Mouse (Mus musculus): Measurements from ENCODE around the gene Dars. TPM values are rescaled to one million over a fixed set of nuclear protein-coding genes. Genes with fewer than 3 reads are reported as not detected.

Dars gene
- total RNA-seq, 2 experiments from 2014 or later, result 69.2 to 71.5 TPM

DNA sequence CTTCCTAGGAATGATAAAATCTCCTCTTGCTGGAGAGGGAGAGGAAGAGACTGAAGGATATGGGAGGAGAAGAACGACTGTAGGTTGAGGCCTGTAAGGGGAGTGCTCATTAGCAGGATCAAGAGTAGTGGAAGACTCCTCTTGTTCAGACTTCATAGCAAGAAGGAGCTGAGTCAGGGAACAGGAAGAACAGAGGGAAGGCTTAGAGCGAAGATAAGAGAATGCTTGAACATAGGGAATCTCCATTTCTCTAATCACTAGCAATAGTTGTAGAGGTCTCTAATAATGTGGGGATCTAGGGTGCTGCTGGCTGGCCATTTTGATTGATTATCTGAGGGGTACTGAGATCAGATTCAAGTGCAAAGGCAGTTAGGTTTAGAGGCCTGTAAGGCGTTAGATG, 7.8 kb upstream of the Dars start:
- DNase-seq, result no peak

DNA sequence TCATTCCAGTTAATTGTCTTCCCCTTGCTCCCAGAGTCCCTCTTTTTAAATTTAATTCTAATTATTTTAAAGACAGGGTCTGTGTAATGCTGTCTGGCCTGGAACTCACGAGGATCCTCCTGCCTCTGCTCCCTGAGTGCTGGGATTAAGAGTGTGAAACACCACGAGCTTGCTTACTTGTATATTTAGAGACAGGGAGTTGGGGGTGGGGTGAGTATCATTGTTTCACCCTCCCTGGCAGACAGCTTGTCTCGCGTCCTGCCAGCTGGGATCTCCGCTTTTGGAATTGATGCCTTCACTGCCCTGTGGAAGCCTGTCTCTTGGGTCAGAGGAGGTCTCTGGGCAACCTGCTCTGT, 343 bp upstream of the Dars start:
- DNase-seq, result no peak

- no peak for DNase-seq
Observed at GRCm38 (mm10) chr1:128411141-128411540, 6.0 kb downstream of the Dars start.

GRCm38 (mm10) chr1:128406846-128407245, 10.3 kb downstream of the Dars start:
- DNase-seq, result no peak

DNA sequence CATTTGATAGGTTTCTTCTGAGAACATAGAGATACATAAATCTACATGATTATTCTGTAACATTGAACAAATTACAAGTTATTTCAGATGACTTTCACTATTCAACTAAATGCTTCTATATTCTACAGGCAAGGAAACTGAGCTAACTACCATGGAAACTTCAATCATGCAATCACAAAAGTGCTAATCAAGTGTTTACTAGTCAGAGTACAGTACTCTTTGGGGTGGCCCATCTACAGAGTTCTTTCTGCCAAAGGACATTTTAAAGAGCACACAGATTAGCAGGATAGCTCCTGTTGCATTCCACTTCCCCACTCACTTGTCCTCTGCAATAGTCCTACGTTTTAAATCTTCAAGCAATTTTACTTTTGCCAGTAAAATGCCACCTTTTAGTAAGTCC, 11.5 kb downstream of the Dars start:
- DNase-seq, result no peak

DNA sequence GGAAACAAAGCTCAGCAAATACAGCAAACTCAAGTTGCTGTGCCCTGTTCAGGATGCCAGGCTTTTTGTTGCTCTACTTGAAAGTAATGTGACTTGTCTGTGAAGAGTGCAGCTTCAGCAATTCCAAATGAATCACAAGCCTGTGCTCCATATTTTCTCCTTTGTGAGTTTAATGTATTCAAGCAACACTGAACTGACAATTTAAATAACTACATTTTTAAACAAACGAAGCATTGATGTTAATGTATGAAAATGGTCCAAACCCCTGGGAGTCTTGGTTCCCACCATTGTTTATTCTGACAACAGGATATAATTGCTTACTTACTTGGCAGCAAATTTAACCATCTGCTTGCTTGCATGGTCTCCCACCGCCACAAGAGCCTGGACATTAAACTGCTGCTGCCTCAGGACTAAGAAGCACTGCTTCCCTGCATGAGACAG, 12.1 kb downstream of the Dars start:
- DNase-seq, result no peak

DNA sequence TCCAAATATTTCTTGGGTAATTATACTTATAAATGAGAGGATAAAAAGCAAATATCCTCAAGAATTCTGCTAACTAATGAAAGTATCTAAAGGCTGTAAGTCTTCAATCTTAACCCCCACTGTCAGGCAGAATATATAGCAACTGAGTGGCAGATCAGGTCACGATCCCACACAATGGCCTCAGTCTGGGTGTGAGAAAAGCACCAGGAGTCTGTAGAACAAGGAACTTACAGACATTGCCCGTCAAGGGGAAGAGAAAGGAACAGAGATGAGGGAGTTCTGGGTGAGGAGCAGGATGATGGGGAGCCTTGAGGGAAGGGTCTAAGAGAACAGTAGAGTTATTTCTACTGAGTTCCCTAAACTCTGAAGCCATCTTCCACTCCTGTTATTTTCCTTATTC, 16.2 kb downstream of the Dars start:
- DNase-seq, result no peak

DNA sequence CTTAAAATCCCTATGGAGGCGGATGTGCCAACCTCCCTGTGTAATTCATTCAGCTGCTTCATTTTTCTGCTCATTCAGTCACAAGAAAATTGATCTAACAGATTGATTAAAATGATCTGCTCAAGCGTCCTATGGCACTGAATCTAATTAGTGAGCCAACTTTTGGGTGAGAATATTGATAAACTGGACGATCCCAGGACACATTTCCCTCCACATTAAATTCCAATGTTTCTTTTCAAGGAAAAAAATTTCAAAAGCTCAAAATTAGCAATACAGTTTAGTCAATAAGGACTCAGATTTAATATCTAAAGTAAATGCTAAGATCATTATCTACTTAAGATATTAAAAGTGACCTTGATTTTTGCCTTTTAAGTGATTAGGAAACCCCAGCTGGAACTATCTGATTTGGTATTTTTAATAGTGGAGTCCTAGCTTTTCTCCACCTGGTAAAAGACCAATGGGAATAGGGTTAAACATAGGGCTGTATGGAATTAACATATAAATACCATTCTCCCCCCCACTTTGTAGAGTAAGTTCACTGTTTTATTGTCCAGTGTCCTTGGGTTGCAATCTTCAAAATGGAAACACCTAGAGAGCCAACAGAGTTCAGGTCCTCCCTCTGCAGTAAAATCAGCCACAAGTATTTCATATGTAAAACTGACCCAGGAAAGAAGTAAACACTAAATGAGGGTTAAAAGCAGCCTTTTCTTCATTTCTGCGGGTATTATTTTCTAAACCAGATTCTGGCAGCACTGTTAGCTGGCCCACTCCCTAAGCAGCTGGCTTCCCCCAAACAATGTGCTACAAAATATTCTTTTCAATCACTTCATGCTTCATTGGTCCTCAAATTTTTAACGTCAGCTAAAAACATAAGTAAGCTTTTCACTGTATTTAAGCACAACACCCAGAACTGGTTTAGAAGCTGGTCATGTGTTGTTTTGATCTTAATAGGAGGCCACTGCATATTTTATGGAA, 16.9 kb downstream of the Dars start:
- DNase-seq, result no peak

DNA sequence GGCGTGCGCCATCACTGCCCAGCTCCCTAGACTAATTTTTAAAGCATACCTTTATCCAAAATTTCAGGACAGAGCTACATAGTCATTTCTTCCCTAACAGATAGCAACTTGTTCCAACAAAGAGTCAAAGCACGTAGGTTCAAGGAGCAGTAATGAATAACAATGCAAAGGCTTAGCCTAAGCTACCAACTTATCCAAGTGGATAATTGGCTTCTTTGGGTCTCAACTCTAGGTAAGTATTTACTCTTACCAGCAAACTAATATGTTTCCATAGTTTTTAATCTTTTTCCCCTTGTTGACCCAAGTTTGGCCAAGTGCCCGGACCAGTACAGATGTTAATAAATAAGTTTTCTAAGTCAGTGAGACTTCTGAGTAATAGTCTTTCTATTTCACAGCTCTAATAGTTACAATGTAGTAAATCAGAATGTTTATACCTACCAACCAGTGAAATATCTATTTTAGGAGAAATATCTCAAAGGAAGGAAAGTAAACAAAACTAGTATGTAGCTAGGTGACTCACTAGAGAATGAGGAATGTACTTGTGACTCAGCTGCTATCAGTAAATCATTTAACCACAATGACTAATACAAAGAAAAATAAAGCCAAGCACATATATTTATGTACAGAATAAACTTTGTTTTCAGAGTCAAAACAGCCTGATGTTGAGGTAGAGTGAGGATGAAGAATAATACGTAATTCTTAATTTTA, 18.3 kb downstream of the Dars start:
- no peak for DNase-seq

GRCm38 (mm10) chr1:128394657-128395056, 22.5 kb downstream of the Dars start:
- no peak for DNase-seq

- DNase-seq, result no peak
Observed at GRCm38 (mm10) chr1:128392382-128392781, 24.8 kb downstream of the Dars start.

GRCm38 (mm10) chr1:128386487-128386886, 30.7 kb downstream of the Dars start:
- no peak for DNase-seq

DNA sequence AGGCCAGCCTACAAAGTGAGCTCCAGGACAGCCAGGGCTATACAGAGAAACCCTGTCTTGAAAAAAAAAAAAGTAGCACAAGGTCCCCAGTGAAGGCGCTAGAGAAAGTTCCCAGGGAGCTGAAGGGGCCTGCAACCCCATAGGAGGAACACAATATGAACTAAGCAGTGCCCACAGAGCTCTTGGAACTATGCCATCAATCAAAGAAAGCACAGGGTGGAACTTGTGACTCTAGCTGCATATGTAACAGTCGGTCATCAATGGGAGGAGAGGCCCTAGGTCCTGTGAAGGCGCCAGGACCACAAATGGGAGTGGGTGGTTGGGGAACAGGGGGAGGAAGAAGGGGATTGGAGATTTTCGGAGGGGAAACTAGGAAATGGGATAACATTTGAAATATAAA, 40.3 kb downstream of the Dars start:
- DNase-seq, result no peak

DNA sequence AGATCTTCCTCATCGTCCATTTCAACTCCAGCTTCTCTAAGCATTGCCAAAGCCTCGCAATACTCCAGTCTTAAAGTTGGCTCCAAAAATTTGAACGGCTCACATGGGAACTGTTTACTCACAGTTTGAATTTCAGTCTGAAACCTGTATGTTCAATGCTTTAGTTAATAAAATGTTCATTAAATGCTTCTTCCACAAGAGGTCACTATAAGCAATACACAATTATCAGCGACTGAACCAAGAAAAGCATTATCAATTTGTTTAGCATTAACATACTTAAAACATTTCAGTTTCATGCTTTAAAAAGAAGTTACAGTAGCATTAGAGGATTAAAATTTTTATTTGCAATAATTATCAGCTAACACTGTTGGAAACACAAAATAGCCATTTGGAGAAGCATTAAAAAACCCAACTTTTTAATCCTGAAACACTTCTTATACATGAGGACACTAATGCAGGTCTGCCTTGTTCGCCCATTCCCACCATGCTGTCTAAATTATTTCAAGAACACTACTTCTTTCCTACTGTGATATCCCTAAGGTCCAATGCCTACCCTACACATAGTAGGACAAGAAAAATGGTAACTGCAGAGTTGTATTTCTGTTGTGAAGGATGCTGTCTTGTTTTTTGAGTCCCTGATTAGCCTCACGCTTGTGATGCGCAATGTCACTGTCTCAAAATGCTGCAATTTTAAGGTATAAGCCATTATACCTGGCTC, 44.9 kb downstream of the Dars start:
- DNase-seq, result peak in 1 of 2 experiments; percentile 27

DNA sequence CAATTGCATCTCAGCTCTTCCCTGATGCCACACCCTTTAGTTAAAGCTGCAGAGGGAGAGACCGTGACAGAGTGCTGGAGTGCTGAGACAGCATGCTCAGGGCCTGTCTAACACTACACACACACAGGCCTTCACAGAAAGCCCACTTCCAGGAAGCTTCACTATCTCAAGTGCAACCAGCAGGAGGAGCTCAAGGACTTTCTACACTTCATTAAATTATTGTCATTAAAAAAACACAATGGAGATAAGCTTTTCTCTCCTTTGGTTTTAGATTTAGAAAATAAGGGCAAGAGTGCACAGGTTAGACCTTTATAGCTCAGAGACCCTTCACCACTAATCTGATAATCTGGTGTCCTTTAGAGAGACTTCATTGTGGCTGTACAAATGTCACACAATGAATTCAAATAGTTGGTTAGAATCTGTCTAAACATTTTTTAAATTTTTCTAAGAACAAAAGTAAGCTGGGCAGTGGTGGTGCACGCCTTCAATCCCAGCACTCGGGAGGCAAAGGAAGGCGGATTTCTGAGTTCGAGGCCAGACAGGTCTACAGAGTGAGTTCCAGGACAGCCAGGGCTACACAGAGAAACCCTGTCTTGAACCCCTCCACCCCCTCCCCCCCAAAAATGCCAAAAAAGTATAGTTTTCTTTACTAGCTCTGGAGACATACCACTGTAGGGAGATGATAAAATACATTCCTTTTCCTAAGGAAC, 48.3 kb downstream of the Dars start:
- peak; percentile 13 to 57 for DNase-seq

- no peak for DNase-seq
Observed at GRCm38 (mm10) chr1:128360601-128361000, 56.6 kb downstream of the Dars start.

DNA sequence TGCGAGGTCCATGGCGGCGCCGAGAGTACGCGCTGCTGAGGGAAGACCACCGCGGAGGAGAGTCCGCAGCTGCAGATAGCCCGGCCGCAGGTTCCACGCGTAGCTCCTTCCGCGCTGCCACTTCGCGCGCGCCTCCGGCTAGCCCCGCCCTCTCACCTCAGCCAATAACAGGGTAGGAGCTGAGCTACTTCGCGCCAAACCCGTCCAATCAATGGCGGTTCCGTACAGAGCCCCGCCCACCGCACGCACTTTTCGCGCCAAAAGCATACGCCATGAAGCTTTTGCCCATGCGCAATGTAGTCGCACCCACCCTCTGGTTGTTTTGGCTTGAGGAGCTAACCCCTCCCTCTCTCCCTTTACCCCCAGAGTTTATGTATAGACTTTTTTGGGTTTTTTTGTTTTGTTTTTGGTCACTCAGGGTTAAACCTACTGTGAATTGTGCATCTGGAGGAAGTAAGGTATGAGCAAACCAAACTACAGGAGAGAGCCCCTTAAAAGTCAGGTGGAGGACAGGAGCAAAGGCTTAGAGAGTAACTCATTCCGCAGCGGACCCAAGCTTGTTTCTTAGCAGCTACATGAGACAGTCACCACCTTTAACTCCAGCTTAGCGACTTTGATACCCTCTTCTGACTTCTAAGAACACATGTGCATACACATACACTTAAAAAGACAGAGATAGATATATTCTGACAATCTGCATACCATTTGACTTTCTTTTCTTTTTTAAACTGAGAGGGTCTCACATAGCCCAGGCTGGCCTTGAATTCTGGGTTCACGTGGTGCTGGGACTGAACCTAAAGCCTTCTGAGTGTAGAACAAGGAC, 57.4 kb downstream of the Dars start, which contains the start of gene Mcm6:
Mcm6 (minus strand) TSS at position 111 of the 823 bp plus-strand sequence.
- peak; percentile 96 for DNase-seq

DNA sequence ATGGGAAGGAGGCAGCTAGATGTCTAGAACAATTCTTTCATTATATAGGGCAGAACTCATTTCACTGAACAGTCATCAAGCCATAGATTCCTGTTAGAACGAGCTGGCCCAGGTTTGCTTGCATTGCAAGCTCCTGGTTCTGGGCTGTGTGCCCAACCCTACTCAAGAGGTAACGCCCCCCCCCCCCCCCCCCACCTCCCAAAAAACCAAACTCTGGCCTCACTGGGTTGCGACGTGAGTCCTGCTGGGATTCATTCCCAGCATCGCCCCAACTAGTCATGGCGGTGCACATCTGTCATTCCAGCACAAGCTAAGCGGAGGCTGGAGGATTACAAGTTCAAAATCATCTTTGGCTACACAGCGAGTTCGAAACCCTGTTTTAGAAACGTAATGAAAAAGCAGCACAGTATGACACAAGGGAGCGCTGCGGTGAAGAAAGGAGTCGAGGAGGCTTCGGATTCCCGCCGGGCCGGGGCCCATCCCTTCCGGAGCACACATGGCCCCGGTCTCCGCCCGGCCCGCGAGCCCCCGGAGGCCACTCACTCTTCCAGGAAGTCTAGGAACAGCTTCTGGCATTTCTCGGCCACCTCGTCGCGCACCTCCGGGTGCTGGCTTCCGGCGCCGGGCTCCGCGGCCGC, 58.1 kb downstream of the Dars start:
- peak in 1 of 2 experiments; percentile 4 for DNase-seq

DNA sequence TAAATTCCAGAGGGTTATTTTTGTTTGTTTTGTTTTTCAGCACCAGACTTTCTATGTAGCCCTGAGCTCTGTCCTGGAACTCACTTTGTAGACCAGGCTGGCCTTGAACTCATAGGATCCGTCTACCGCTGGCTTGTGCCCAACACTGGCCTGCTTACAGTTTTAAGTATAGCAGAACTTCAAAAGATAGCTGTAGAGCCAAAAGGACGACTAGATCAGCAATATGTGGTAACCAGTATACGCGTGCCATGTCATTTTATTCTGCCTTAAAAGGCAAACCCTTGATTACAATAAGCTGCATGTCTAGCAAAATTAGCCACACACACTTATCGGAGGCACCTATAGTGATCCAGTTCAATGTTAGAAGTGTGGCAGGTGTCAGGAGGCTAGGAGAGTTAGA, 58.9 kb downstream of the Dars start:
- no peak for DNase-seq

- DNase-seq, result no peak
Observed at GRCm38 (mm10) chr1:128357452-128357851, 59.7 kb downstream of the Dars start.

GRCm38 (mm10) chr1:128353092-128353491, 64.1 kb downstream of the Dars start:
- DNase-seq, result no peak

Data from heart, adult 18-20 months (tissue).